ENCODE assay signal across 9 mouse cellular contexts in genomic region chr1:75339337-75339736, GRCm38 (mm10). TPM values are rescaled to one million over a fixed set of nuclear protein-coding genes. Genes with fewer than 3 reads are reported as not detected.
DNase-seq lines count a peak whose midpoint lies in the region; ATAC-seq and TF ChIP-seq lines count a peak whose summit lies in the region.
"Had no signal": no experiment of that assay in that cellular context is flagged by ENCODE, and none has a peak within 500 bp of the region (broad histone marks: within the 10 kb centered on the region; RNA-seq: fewer than 3 reads in every experiment).

No protein-coding gene starts in this region.

- H3K27ac ChIP-seq in kidney, postnatal 0 days = no peak overlapping the region
- no peak overlapping the region for H3K27ac ChIP-seq in kidney, adult 2 months (ENCODE audit: insufficient read depth, low read depth, low read length)
- H3K27ac ChIP-seq in embryonic facial prominence, embryonic 13.5 days = peak overlapping the region; percentile 84
- peak overlapping the region; percentile 55; the same call in 1 of the 2 replicates for H3K27ac ChIP-seq in hindbrain, embryonic 16.5 days (ENCODE audit: low read depth, low read length)
- peak overlapping the region; percentile 65 for H3K27ac ChIP-seq in midbrain, embryonic 15.5 days

- 16% methylated on average over 9 of the region's 9 CpGs for WGBS in kidney, postnatal 0 days
- WGBS in kidney, adult 2 months = 61% methylated on average over 9 of the region's 9 CpGs
- WGBS in embryonic facial prominence, embryonic 13.5 days = 5% methylated on average over 9 of the region's 9 CpGs
- WGBS in hindbrain, embryonic 16.5 days = 23% methylated on average over 9 of the region's 9 CpGs
- WGBS in midbrain, embryonic 15.5 days = 17% methylated on average over 9 of the region's 9 CpGs

- ATAC-seq in kidney, postnatal 0 days (replicated peaks; ENCODE audit: low FRiP score, low read depth) = no peak
- ATAC-seq in embryonic facial prominence, embryonic 13.5 days (ENCODE audit: insufficient number of reproducible peaks, insufficient read depth, low FRiP score, low TSS enrichment, low read depth) = no peak
- peak; percentile 49; the same call in 1 of the 2 replicates for ATAC-seq in hindbrain, embryonic 16.5 days
- ATAC-seq in midbrain, embryonic 15.5 days (replicated peaks) = peak; percentile 34; the same call in 1 of the 2 replicates

- no peaks in the 10 kb centered on the region for H3K27me3 ChIP-seq in kidney, postnatal 0 days (ENCODE audit: insufficient read depth, low read length)
- H3K27me3 ChIP-seq in kidney, adult 2 months (replicated peaks; ENCODE audit: control insufficient read depth, insufficient read depth, low read length) = no peaks in the 10 kb centered on the region
- H3K27me3 ChIP-seq in embryonic facial prominence, embryonic 13.5 days = peaks cover 9% of the 10 kb centered on the region
- H3K27me3 ChIP-seq in hindbrain, embryonic 16.5 days (replicated peaks; ENCODE audit: control insufficient read depth, insufficient read depth, low read length) = 0 out of 2 replicates have a peak, but pooled peaks cover 6% of the 10 kb centered on the region
- no peaks in the 10 kb centered on the region for H3K27me3 ChIP-seq in midbrain, embryonic 15.5 days (replicated peaks)

- no peak overlapping the region for H3K4me2 ChIP-seq in kidney, postnatal 0 days (ENCODE audit: low read length)
- peak overlapping the region; percentile 32 for H3K4me2 ChIP-seq in embryonic facial prominence, embryonic 13.5 days
- H3K4me2 ChIP-seq in hindbrain, embryonic 16.5 days (ENCODE audit: low read length) = no peak overlapping the region
- H3K4me2 ChIP-seq in midbrain, embryonic 15.5 days = no peak overlapping the region

- no peak for TF ChIP-seq CTCF in kidney, postnatal 0 days (IDR thresholded peaks at IDR 0.05; ENCODE audit: low read depth)
- no peak for TF ChIP-seq CTCF in kidney, adult 2 months (conservative IDR thresholded peaks at IDR 0.05; ENCODE audit: insufficient read depth, insufficient read length, low read depth, low read length)

- peak; percentile 51 for DNase-seq in kidney, postnatal 0 days (ENCODE audit: low spot score)
- no peak for DNase-seq in kidney, adult 2 months
- no peak for DNase-seq in adipocyte (ENCODE audit: low spot score)
- no peak for DNase-seq in adrenal gland, postnatal 4 days (ENCODE audit: low spot score in 2 of 2)
- DNase-seq: heart, postnatal 10 days had no signal

- H3K9ac ChIP-seq in kidney, postnatal 0 days (ENCODE audit: low read depth, low read length) = no peak overlapping the region
- no peak overlapping the region for H3K9ac ChIP-seq in embryonic facial prominence, embryonic 13.5 days
- peak overlapping the region; percentile 24; the same call in 1 of the 2 replicates for H3K9ac ChIP-seq in hindbrain, embryonic 16.5 days (ENCODE audit: low read depth, low read length)
- no peak overlapping the region for H3K9ac ChIP-seq in midbrain, embryonic 15.5 days

- peaks cover 18% of the 10 kb centered on the region for H3K4me1 ChIP-seq in kidney, postnatal 0 days (replicated peaks; ENCODE audit: insufficient read depth, low read length)
- H3K4me1 ChIP-seq in kidney, adult 2 months (ENCODE audit: control insufficient read depth, insufficient read depth, low read length) = no peaks in the 10 kb centered on the region
- peaks cover 43% of the 10 kb centered on the region for H3K4me1 ChIP-seq in embryonic facial prominence, embryonic 13.5 days
- peaks cover 20% of the 10 kb centered on the region for H3K4me1 ChIP-seq in hindbrain, embryonic 16.5 days (ENCODE audit: control insufficient read depth, insufficient read depth, low read depth, low read length)
- peaks cover 28% of the 10 kb centered on the region for H3K4me1 ChIP-seq in midbrain, embryonic 15.5 days

- H3K9me3 ChIP-seq in kidney, postnatal 0 days (replicated peaks; ENCODE audit: low read length) = no peaks in the 10 kb centered on the region
- no peaks in the 10 kb centered on the region for H3K9me3 ChIP-seq in embryonic facial prominence, embryonic 13.5 days
- H3K9me3 ChIP-seq in hindbrain, embryonic 16.5 days (ENCODE audit: control insufficient read depth, low read length) = no peaks in the 10 kb centered on the region
- H3K9me3 ChIP-seq in midbrain, embryonic 15.5 days = no peaks in the 10 kb centered on the region

- no peak for TF ChIP-seq POLR2A in kidney, adult 2 months (IDR thresholded peaks at IDR 0.05; ENCODE audit: low read depth, low read length)

- H3K4me3 ChIP-seq in kidney, postnatal 0 days (replicated peaks; ENCODE audit: low read depth, low read length) = no peak overlapping the region
- no peak overlapping the region for H3K4me3 ChIP-seq in kidney, adult 2 months (ENCODE audit: insufficient read depth, low read depth, low read length)
- no peak overlapping the region for H3K4me3 ChIP-seq in embryonic facial prominence, embryonic 13.5 days
- no peak overlapping the region for H3K4me3 ChIP-seq in hindbrain, embryonic 16.5 days (ENCODE audit: low read length)
- no peak overlapping the region for H3K4me3 ChIP-seq in midbrain, embryonic 15.5 days

- H3K36me3 ChIP-seq in kidney, postnatal 0 days (ENCODE audit: insufficient read depth, low read length) = no peaks in the 10 kb centered on the region
- no peaks in the 10 kb centered on the region for H3K36me3 ChIP-seq in kidney, adult 2 months (ENCODE audit: control insufficient read depth, insufficient read depth, low read length)
- H3K36me3 ChIP-seq in embryonic facial prominence, embryonic 13.5 days = no peaks in the 10 kb centered on the region
- H3K36me3 ChIP-seq in hindbrain, embryonic 16.5 days (ENCODE audit: control insufficient read depth, insufficient read depth, low read length) = no peaks in the 10 kb centered on the region
- H3K36me3 ChIP-seq in midbrain, embryonic 15.5 days (replicated peaks) = no peaks in the 10 kb centered on the region

RNA-seq across cellular contexts. Expression of gene Des, which starts 20.8 kb away (rescaled TPM):
- 18.6 and 19.1 TPM in 2 replicates for polyA plus RNA-seq in kidney, postnatal 0 days (2015; fragmentation: Nextera tagmentation; extraction: Ambion mirVana)
- 17.0 and 32.1 TPM in 2 replicates for polyA plus RNA-seq in kidney, adult 2 months (2012; rRNA removed)
- polyA plus RNA-seq in embryonic facial prominence, embryonic 13.5 days (2015; fragmentation: Nextera tagmentation; extraction: Ambion mirVana) = 9.9 and 13.8 TPM in 2 replicates
- polyA plus RNA-seq in hindbrain, embryonic 16.5 days (2015; fragmentation: Nextera tagmentation; extraction: Ambion mirVana) = 1.7 and 10.9 TPM in 2 replicates
- 1.5 and 2.0 TPM in 2 replicates for polyA plus RNA-seq in midbrain, embryonic 15.5 days (2015; fragmentation: Nextera tagmentation; extraction: Ambion mirVana)
- total RNA-seq in adrenal gland, postnatal 4 days (2021) = 10 to 100 TPM; 40.5 to 78.8 TPM
- total RNA-seq: megakaryocyte progenitor cell, adult 5-6 weeks had no signal

RNA-seq across cellular contexts. Expression of gene Dnpep, which starts 21.5 kb away (rescaled TPM):
- polyA plus RNA-seq in kidney, postnatal 0 days (2015; fragmentation: Nextera tagmentation; extraction: Ambion mirVana) = 128 and 137 TPM in 2 replicates
- polyA plus RNA-seq in kidney, adult 2 months (2012; rRNA removed) = 117 and 124 TPM in 2 replicates
- polyA plus RNA-seq in embryonic facial prominence, embryonic 13.5 days (2015; fragmentation: Nextera tagmentation; extraction: Ambion mirVana) = 110 and 112 TPM in 2 replicates
- 149 and 150 TPM in 2 replicates for polyA plus RNA-seq in hindbrain, embryonic 16.5 days (2015; fragmentation: Nextera tagmentation; extraction: Ambion mirVana)
- polyA plus RNA-seq in midbrain, embryonic 15.5 days (2015; fragmentation: Nextera tagmentation; extraction: Ambion mirVana) = 152 and 162 TPM in 2 replicates
- total RNA-seq in adrenal gland, postnatal 4 days (2021) = 100 to 1,000 TPM; 106 to 113 TPM

RNA-seq across cellular contexts. Expression of gene Speg, which starts 35.8 kb away (rescaled TPM):
- polyA plus RNA-seq in kidney, postnatal 0 days (2015; fragmentation: Nextera tagmentation; extraction: Ambion mirVana) = 40.1 and 44.3 TPM in 2 replicates
- polyA plus RNA-seq in kidney, adult 2 months (2012; rRNA removed) = 34.6 and 43.9 TPM in 2 replicates
- polyA plus RNA-seq in embryonic facial prominence, embryonic 13.5 days (2015; fragmentation: Nextera tagmentation; extraction: Ambion mirVana) = 16.1 and 17.0 TPM in 2 replicates
- 20.3 and 20.4 TPM in 2 replicates for polyA plus RNA-seq in hindbrain, embryonic 16.5 days (2015; fragmentation: Nextera tagmentation; extraction: Ambion mirVana)
- 20.8 and 21.3 TPM in 2 replicates for polyA plus RNA-seq in midbrain, embryonic 15.5 days (2015; fragmentation: Nextera tagmentation; extraction: Ambion mirVana)
- 10 to 100 TPM; 32.4 to 33.7 TPM for total RNA-seq in adrenal gland, postnatal 4 days (2021)
- total RNA-seq: megakaryocyte progenitor cell, adult 5-6 weeks had no signal

Comparison
In these comparisons a context has a peak if more than half of its experiments do, and no peak if none do; other contexts are left out.
1. ATAC-seq: peak in hindbrain, embryonic 16.5 days (single experiment) and midbrain, embryonic 15.5 days (single experiment); none in kidney, postnatal 0 days (single experiment) and embryonic facial prominence, embryonic 13.5 days (single experiment).
2. H3K27ac ChIP-seq: peak in embryonic facial prominence, embryonic 13.5 days (single experiment), hindbrain, embryonic 16.5 days (single experiment) and midbrain, embryonic 15.5 days (single experiment); none in kidney, postnatal 0 days (single experiment) and kidney, adult 2 months (single experiment).